Mouse (Mus musculus): ENCODE measurements around the gene Sec14l1. TPM values are rescaled to one million over a fixed set of nuclear protein-coding genes. Genes with fewer than 3 reads are reported as not detected.
"Not testable (repeated sequence)": the region's sequence is repeated elsewhere in the genome, so short reads cannot be mapped to it uniquely, and the experiment has no call there.

The Sec14l1 gene
- polyA plus RNA-seq (2015; fragmentation: Nextera tagmentation; extraction: Ambion mirVana) = 51.0 and 54.9 TPM in 2 replicates

- peaks cover 43% of the 10 kb centered on the region for H3K4me1 ChIP-seq (ENCODE audit: control insufficient read depth, insufficient read depth, low read length)
Observed at GRCm38 (mm10) chr11:117114592-117115345, at the start of gene Sec14l1. Gene Sec14l1, plus strand, starts transcription at chr11:117115168.

GRCm38 (mm10) chr11:117065602-117066001 is 49.4 kb upstream of the Sec14l1 start:
- H3K4me2 ChIP-seq (ENCODE audit: low read depth, low read length); ATAC-seq (replicated peaks; ENCODE audit: extremely low read depth, insufficient read depth, low FRiP score); H3K36me3 ChIP-seq (ENCODE audit: control insufficient read depth, insufficient read depth); H3K4me3 ChIP-seq (ENCODE audit: low read length); H3K4me1 ChIP-seq (ENCODE audit: control insufficient read depth, insufficient read depth, low read length); H3K27me3 ChIP-seq (ENCODE audit: control insufficient read depth, insufficient read depth, low read length); H3K27ac ChIP-seq (ENCODE audit: low read length); H3K9me3 ChIP-seq (replicated peaks; ENCODE audit: control insufficient read depth, low read length); H3K9ac ChIP-seq (ENCODE audit: low read length): not testable (repeated sequence)
- WGBS = 70% methylated on average over 5 of the region's 5 CpGs

More at GRCm38 (mm10) chr11:117114592-117115345, at the start of gene Sec14l1:
- H3K27me3 ChIP-seq (ENCODE audit: control insufficient read depth, insufficient read depth, low read length) = no peaks in the 10 kb centered on the region
- ATAC-seq (replicated peaks; ENCODE audit: extremely low read depth, insufficient read depth, low FRiP score) = peak; percentile 93
- H3K36me3 ChIP-seq (ENCODE audit: control insufficient read depth, insufficient read depth) = peaks cover 11% of the 10 kb centered on the region
- peak within 1 kb of the TSS; percentile 87 for H3K9ac ChIP-seq (ENCODE audit: low read length)
- peak within 1 kb of the TSS; percentile 79 for H3K4me3 ChIP-seq (ENCODE audit: low read length)
- 0 out of 2 replicates have a peak, but pooled peaks cover 2% of the 10 kb centered on the region for H3K9me3 ChIP-seq (replicated peaks; ENCODE audit: control insufficient read depth, low read length)
- peak within 1 kb of the TSS; percentile 97 for H3K27ac ChIP-seq (ENCODE audit: low read length)
- under 1% methylated on average over 59 of the region's 67 CpGs for WGBS
- peak within 1 kb of the TSS; percentile 64 for H3K4me2 ChIP-seq (ENCODE audit: low read depth, low read length)

- no peak overlapping the region for H3K27ac ChIP-seq (ENCODE audit: low read length)
- 77% methylated on average over 5 of the region's 5 CpGs for WGBS
- no peaks in the 10 kb centered on the region for H3K9me3 ChIP-seq (replicated peaks; ENCODE audit: control insufficient read depth, low read length)
- H3K27me3 ChIP-seq (ENCODE audit: control insufficient read depth, insufficient read depth, low read length) = peaks cover 6% of the 10 kb centered on the region
- no peak overlapping the region for H3K4me3 ChIP-seq (ENCODE audit: low read length)
- ATAC-seq (replicated peaks; ENCODE audit: extremely low read depth, insufficient read depth, low FRiP score) = no peak
- no peaks in the 10 kb centered on the region for H3K36me3 ChIP-seq (ENCODE audit: control insufficient read depth, insufficient read depth)
- H3K4me1 ChIP-seq (ENCODE audit: control insufficient read depth, insufficient read depth, low read length) = no peaks in the 10 kb centered on the region
- H3K4me2 ChIP-seq (ENCODE audit: low read depth, low read length) = no peak overlapping the region
- no peak overlapping the region for H3K9ac ChIP-seq (ENCODE audit: low read length)
Observed at GRCm38 (mm10) chr11:117066738-117067137, 48.2 kb upstream of the Sec14l1 start.

GRCm38 (mm10) chr11:117068332-117068731 is 46.6 kb upstream of the Sec14l1 start:
- WGBS = 92% methylated on average over 1 of the region's 1 CpGs
- no peaks in the 10 kb centered on the region; the same call in 1 of the 2 replicates for H3K4me1 ChIP-seq (ENCODE audit: control insufficient read depth, insufficient read depth, low read length)
- ATAC-seq (replicated peaks; ENCODE audit: extremely low read depth, insufficient read depth, low FRiP score) = no peak
- no peak overlapping the region for H3K9ac ChIP-seq (ENCODE audit: low read length)
- no peaks in the 10 kb centered on the region for H3K9me3 ChIP-seq (replicated peaks; ENCODE audit: control insufficient read depth, low read length)
- no peak overlapping the region for H3K27ac ChIP-seq (ENCODE audit: low read length)
- no peak overlapping the region for H3K4me2 ChIP-seq (ENCODE audit: low read depth, low read length)
- peaks cover 6% of the 10 kb centered on the region for H3K27me3 ChIP-seq (ENCODE audit: control insufficient read depth, insufficient read depth, low read length)
- no peak overlapping the region for H3K4me3 ChIP-seq (ENCODE audit: low read length)
- H3K36me3 ChIP-seq (ENCODE audit: control insufficient read depth, insufficient read depth) = no peaks in the 10 kb centered on the region

- no peaks in the 10 kb centered on the region for H3K9me3 ChIP-seq (replicated peaks; ENCODE audit: control insufficient read depth, low read length)
- ATAC-seq (replicated peaks; ENCODE audit: extremely low read depth, insufficient read depth, low FRiP score) = no peak
- 72% methylated on average over 3 of the region's 3 CpGs for WGBS
Observed at GRCm38 (mm10) chr11:117069027-117069426, 45.9 kb upstream of the Sec14l1 start.

GRCm38 (mm10) chr11:117070711-117071110 is 44.3 kb upstream of the Sec14l1 start:
- 67% methylated on average over 7 of the region's 7 CpGs for WGBS
- Histone ChIP-seq H3K27me3 (ENCODE audit: control insufficient read depth, insufficient read depth, low read length) (peaks cover 3% of the 10 kb centered on the region; the same call in 1 of the 2 replicates), H3K4me1 (ENCODE audit: control insufficient read depth, insufficient read depth, low read length) (no peaks in the 10 kb centered on the region; the same call in 1 of the 2 replicates), H3K4me3 (ENCODE audit: low read length) (no peak overlapping the region), H3K9me3 (replicated peaks; ENCODE audit: control insufficient read depth, low read length) (no peaks in the 10 kb centered on the region), H3K9ac (ENCODE audit: low read length) (no peak overlapping the region), H3K4me2 (ENCODE audit: low read depth, low read length) (no peak overlapping the region), H3K27ac (ENCODE audit: low read length) (no peak overlapping the region), H3K36me3 (ENCODE audit: control insufficient read depth, insufficient read depth) (no peaks in the 10 kb centered on the region)
- ATAC-seq (replicated peaks; ENCODE audit: extremely low read depth, insufficient read depth, low FRiP score) = no peak

More at GRCm38 (mm10) chr11:117069027-117069426, 45.9 kb upstream of the Sec14l1 start:
- peaks cover 6% of the 10 kb centered on the region for H3K27me3 ChIP-seq (ENCODE audit: control insufficient read depth, insufficient read depth, low read length)
- H3K4me2 ChIP-seq (ENCODE audit: low read depth, low read length) = no peak overlapping the region
- H3K36me3 ChIP-seq (ENCODE audit: control insufficient read depth, insufficient read depth) = no peaks in the 10 kb centered on the region
- no peaks in the 10 kb centered on the region; the same call in 1 of the 2 replicates for H3K4me1 ChIP-seq (ENCODE audit: control insufficient read depth, insufficient read depth, low read length)
- H3K4me3 ChIP-seq (ENCODE audit: low read length) = no peak overlapping the region
- no peak overlapping the region for H3K9ac ChIP-seq (ENCODE audit: low read length)
- H3K27ac ChIP-seq (ENCODE audit: low read length) = no peak overlapping the region

- H3K9ac ChIP-seq (ENCODE audit: low read length) = no peak overlapping the region
Observed at GRCm38 (mm10) chr11:117072128-117072527, 42.8 kb upstream of the Sec14l1 start.

GRCm38 (mm10) chr11:117073426-117073825 is 41.5 kb upstream of the Sec14l1 start:
- no peaks in the 10 kb centered on the region for H3K36me3 ChIP-seq (ENCODE audit: control insufficient read depth, insufficient read depth)
- no peaks in the 10 kb centered on the region for H3K9me3 ChIP-seq (replicated peaks; ENCODE audit: control insufficient read depth, low read length)
- no peak for ATAC-seq (replicated peaks; ENCODE audit: extremely low read depth, insufficient read depth, low FRiP score)
- 93% methylated on average over 9 of the region's 9 CpGs for WGBS
- peaks cover 14% of the 10 kb centered on the region for H3K4me1 ChIP-seq (ENCODE audit: control insufficient read depth, insufficient read depth, low read length)
- no peak overlapping the region for H3K9ac ChIP-seq (ENCODE audit: low read length)
- peaks cover 3% of the 10 kb centered on the region; the same call in 1 of the 2 replicates for H3K27me3 ChIP-seq (ENCODE audit: control insufficient read depth, insufficient read depth, low read length)
- no peak overlapping the region for H3K27ac ChIP-seq (ENCODE audit: low read length)
- H3K4me3 ChIP-seq (ENCODE audit: low read length) = no peak overlapping the region
- H3K4me2 ChIP-seq (ENCODE audit: low read depth, low read length) = no peak overlapping the region

More at GRCm38 (mm10) chr11:117072128-117072527, 42.8 kb upstream of the Sec14l1 start:
- Histone ChIP-seq H3K27ac (ENCODE audit: low read length) (no peak overlapping the region), H3K4me3 (ENCODE audit: low read length) (no peak overlapping the region), H3K4me2 (ENCODE audit: low read depth, low read length) (0 out of 2 replicates have a peak overlapping the region, but pooled peaks have one; percentile 15), H3K9me3 (replicated peaks; ENCODE audit: control insufficient read depth, low read length) (no peaks in the 10 kb centered on the region), H3K4me1 (ENCODE audit: control insufficient read depth, insufficient read depth, low read length) (peaks cover 5% of the 10 kb centered on the region), H3K27me3 (ENCODE audit: control insufficient read depth, insufficient read depth, low read length) (peaks cover 3% of the 10 kb centered on the region; the same call in 1 of the 2 replicates), H3K36me3 (ENCODE audit: control insufficient read depth, insufficient read depth) (no peaks in the 10 kb centered on the region)
- ATAC-seq (replicated peaks; ENCODE audit: extremely low read depth, insufficient read depth, low FRiP score) = peak; percentile 56; the same call in 1 of the 2 replicates
- WGBS = under 1% methylated on average over 13 of the region's 13 CpGs

- H3K4me1 ChIP-seq (ENCODE audit: control insufficient read depth, insufficient read depth, low read length) = peaks cover 23% of the 10 kb centered on the region
- peak overlapping the region; percentile 97 for H3K4me3 ChIP-seq (ENCODE audit: low read length)
- H3K36me3 ChIP-seq (ENCODE audit: control insufficient read depth, insufficient read depth) = peaks cover 20% of the 10 kb centered on the region
- WGBS = under 1% methylated on average over 54 of the region's 54 CpGs
- H3K27ac ChIP-seq (ENCODE audit: low read length) = peak overlapping the region; percentile 69
- H3K9me3 ChIP-seq (replicated peaks; ENCODE audit: control insufficient read depth, low read length) = no peaks in the 10 kb centered on the region
- H3K9ac ChIP-seq (ENCODE audit: low read length) = peak overlapping the region; percentile 96
- H3K27me3 ChIP-seq (ENCODE audit: control insufficient read depth, insufficient read depth, low read length) = no peaks in the 10 kb centered on the region
- peak; percentile 67 for ATAC-seq (replicated peaks; ENCODE audit: extremely low read depth, insufficient read depth, low FRiP score)
- peak overlapping the region; percentile 95 for H3K4me2 ChIP-seq (ENCODE audit: low read depth, low read length)
Observed at GRCm38 (mm10) chr11:117076576-117077196, 38.3 kb upstream of the Sec14l1 start.
